Mouse (Mus musculus) small intestine, adult 2 months (tissue): ENCODE results near the gene Echdc2.

Experiments used
- CTCF ChIP-seq: fragments of 200-500 bp; IDR thresholded peaks from 2 replicates; pipeline ENCODE4 v1.5.1; 2012; ENCODE audit warnings: low read depth, mild to moderate bottlenecking, control low read depth, inconsistent platforms, low read length, moderate library complexity, mixed read lengths; ENCODE audit not compliant: insufficient replicate concordance, insufficient read length; ENCODE audit errors: extremely low read depth
- POLR2A ChIP-seq: fragments of 200-500 bp; IDR thresholded peaks from 2 replicates; pipeline ENCODE4 v1.6.1; 2012; ENCODE audit warnings: low read depth, mild to moderate bottlenecking, control low read depth, inconsistent platforms, low read length, moderate library complexity

GRCm38 (mm10) chr4:108166874-108167273 is 1.6 kb downstream of the Echdc2 start:
- no peak for TF ChIP-seq POLR2A
- TF ChIP-seq CTCF, result no peak
